Mouse (Mus musculus): ENCODE measurements around the gene Trim44. TPM values are rescaled to one million over a fixed set of nuclear protein-coding genes. Genes with fewer than 3 reads are reported as not detected.

Trim44 gene
- total RNA-seq, 1 experiment from 2014 or later: 69.1 TPM

- DNase-seq: no peak
Observed at GRCm38 (mm10) chr2:102406324-102407304, 1.0 kb downstream of the Trim44 start.

DNA sequence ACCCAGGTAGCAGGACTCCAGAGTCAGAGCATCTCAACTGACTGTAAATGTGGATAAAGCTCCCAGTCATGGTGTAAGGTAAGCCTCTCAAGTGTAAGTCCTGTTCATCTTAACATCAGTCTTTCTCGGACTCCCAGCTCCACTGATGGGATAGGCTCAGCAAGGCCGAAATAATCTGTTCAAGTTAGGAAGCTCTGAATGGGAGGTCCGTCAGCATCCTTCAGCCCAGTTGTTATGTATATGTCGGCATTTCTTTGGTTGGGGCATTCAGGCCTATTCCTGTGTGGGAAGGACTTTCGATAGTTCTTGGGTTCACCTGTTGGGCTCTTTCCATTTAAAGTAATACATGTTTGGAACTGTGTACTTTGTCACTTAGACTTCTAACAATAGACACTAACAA lies 3.6 kb downstream of the Trim44 start:
- no peak for DNase-seq

DNA sequence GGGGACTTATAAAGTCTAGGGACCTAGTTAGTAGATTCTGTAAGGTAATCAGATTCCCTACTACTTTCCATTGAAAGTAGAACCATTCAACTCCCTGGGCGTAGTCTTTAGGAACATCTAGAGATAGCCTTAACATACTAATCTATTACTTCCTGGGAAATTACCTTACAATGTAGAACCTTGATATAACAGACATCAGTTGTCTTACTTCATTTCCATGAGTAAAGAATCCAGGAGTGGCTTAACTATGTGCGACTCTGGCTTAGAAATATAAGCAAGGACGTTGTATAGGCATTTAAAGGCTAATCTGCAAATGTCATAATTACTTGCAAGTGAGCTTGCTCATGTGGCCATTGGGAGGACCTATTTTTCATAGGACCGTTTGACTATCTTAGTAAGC lies 4.3 kb downstream of the Trim44 start:
- no peak for DNase-seq

GRCm38 (mm10) chr2:102401352-102401692 lies 6.3 kb downstream of the Trim44 start:
- DNase-seq: no peak

DNA sequence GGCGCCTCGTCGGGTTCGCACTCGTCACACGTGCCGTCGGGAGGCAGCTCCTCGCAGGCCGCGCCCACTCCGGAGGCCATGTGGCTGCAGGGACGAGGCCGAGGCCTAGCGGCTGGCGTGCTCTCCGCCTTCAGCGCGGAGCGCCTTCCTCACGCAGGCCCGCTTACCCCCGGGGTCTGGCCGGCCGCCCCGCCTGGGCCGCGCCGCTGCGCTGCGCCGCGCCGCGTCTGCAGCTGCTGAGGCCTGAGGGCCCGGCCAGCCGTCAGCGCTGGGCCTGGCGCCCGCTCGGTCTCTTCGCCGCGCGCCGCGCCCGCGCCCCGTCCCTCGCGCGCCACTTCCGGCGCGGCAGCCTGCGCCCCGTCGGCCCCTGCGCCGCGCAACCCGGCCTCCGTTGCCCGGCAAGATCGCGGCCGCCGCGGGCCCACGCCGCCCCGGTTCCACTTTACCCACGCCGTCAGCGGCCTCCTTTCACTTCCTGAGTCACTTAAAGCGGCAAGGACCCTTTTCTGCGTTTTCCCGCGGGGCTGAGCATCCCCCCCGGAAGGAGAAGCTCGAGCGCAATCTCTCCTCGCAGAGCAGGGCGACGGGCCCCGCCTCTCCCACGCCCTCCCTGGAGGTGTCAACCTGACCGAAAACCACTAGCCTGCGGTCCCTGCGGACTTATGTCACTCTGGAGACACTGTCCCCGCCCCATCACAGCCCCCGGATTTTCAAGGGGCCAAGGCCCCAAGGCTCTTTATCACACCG lies 6.8 kb downstream of the Trim44 start:
- peak; percentile 86 for DNase-seq

GRCm38 (mm10) chr2:102399864-102400604 lies 7.6 kb downstream of the Trim44 start:
- no peak for DNase-seq

DNA sequence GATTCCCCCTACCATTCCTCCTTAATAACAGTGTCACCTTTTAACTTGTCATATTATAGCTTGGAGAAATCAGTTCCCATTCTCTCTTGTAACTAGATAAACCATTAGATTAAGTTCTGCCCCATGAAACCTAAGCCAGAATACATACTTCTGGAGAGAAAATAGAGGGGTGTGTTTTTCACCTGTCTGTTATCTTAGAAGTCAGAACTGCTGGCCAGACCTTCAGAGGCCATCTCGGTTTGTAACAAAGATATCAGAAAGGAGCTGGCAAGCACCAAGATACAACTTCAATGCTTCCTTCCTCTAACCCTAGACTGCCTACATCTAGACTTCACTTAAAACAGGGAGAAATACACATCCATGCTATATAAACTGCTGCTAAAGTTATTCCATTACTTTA lies 11.1 kb downstream of the Trim44 start:
- DNase-seq: no peak

DNA sequence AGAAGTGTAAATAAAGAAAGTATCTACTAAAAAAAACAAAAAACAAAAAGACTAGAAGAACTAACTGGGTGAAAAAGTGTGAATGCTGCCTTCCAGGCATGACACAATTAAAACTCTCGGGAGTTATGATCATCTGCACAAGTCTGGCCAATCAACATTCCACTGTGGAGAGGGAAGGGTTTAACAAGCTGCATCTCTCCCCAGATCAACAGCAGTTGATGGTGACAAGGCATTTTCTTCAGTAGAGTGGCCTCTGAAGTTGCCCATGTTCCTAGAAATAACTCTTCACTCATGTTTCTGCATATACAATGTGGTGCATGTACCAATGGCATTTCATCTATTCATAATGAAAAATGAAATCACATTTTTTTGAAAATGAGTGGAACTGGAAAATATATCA lies 14.2 kb downstream of the Trim44 start:
- DNase-seq: no peak

DNA sequence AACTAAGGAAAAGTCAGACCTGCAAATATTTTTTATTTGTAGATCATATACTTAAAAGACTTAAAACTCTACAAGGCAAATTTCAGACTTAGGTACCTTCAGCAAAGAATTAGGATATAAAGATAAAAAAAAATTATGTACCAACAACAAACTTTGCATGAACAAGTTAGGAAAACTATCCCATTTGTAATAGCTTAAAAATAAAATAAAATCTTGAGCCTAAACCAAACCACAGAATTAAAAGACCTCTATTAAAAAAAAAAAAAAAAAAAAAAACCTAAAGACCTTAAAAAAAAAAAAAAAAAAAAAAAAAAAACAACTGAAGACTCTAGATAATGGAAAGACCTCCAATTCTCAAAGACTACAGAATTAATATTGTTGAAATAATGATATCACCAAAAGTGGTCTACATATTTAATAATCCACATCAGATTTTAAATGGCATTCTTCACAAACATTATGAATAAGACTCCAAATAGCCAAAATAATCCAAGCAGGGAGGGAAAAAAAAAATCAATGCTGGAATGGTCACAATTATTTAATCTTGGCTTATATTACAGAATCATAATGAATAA lies 22.2 kb downstream of the Trim44 start:
- no peak for DNase-seq

GRCm38 (mm10) chr2:102384496-102384895 lies 23.1 kb downstream of the Trim44 start:
- DNase-seq: no peak

DNA sequence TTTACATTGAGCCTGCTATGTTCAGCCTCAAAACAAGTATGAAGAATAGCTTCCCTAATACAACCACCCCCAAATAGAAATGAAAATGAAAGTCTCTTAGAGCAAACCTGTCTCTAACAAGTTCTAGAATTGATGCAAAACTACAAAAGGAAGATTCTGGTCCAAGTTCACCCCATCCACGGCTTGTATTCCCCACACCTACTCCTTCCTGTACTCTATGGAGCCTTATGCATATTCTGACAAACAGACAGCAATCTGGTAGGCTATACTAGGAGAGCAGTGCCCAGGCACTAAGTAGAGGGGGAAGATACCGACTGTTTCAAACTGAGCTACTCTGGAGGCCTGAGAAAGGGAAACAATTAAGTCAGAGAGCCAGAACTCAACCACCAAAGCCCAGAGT lies 23.6 kb downstream of the Trim44 start:
- no peak for DNase-seq

GRCm38 (mm10) chr2:102383069-102383834 lies 24.4 kb downstream of the Trim44 start:
- no peak for DNase-seq

DNA sequence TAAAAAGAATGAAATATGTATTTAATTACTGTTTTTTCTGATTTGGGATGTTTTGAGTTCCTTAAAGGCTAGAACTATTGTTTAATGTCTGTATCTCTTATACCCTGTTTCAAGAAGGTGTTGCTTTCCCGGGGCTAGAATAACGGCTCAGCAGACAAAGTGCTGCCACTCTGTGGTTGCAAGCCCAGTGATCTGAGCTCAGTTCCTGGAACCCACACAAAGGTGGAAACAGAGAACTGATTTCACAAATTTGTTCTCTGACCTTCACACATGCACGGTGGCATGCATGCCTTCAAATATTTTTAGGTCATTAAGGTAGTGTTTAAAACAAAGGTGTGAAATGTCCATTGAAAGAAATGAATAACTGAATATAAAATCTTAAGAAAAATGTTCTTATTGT lies 25.1 kb downstream of the Trim44 start:
- no peak for DNase-seq

- DNase-seq: no peak
Observed at GRCm38 (mm10) chr2:102380581-102380980, 27.0 kb downstream of the Trim44 start.

DNA sequence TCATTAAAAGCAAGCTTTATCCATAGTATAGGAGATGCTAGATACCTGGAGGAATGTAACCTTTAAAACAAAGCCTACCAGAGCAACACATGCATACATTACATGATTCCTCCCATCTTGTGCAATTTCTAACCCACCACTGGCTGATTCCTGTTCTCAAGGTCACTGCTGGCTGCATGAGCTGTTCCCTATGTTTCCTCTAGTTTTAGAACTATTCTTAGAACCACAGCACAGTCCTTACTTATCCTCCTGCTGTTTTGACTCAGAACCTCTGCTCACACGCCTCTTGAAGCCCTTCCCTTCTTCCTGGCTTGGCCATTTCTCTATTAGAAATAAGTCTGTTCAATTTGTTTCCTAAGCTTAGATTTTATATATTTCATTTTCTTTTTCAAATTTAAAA lies 28.7 kb downstream of the Trim44 start:
- no peak for DNase-seq

DNA sequence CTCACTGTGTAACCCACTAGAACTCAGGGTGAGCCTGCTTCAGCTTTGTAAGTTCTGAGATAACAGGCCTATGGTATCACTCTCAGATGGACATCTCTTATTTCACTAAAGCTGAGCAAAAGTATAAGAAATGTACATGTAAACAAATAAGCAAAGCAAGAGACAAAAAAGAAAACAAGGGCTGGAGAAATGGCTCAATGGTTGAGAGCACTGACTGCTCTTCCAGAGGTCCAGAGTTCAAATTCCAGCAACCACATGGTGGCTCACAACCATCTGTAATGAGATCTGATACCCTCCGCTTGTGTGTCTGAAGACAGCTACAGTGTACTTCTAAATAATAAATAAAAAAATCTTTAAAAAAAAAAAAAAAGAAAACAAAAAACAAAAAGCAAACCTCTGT lies 29.2 kb downstream of the Trim44 start:
- DNase-seq: no peak

GRCm38 (mm10) chr2:102377370-102377769 lies 30.3 kb downstream of the Trim44 start:
- no peak for DNase-seq

- DNase-seq: no peak
Observed at GRCm38 (mm10) chr2:102373406-102374105, 34.1 kb downstream of the Trim44 start.

DNA sequence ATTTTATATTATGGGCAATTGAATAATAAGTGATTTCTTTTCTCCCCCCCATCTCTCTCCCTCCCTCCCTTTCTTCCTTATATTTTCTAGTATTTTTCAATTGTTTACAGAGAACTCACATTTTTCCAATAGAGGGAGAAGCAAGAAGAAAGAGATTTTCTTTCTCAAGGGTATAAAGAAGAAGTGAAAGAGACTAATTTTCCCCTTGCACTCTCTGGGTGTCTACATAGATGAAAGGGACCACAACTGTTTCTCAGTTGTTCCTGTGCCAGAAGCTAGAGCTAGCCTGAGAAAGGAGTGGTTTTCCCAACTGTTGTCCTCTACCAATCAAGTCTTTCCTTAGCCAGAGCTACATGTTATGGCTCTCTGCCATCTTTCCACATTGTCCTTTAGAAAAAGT lies 34.9 kb downstream of the Trim44 start:
- DNase-seq: no peak

GRCm38 (mm10) chr2:102371332-102371731 lies 36.3 kb downstream of the Trim44 start:
- no peak for DNase-seq

DNA sequence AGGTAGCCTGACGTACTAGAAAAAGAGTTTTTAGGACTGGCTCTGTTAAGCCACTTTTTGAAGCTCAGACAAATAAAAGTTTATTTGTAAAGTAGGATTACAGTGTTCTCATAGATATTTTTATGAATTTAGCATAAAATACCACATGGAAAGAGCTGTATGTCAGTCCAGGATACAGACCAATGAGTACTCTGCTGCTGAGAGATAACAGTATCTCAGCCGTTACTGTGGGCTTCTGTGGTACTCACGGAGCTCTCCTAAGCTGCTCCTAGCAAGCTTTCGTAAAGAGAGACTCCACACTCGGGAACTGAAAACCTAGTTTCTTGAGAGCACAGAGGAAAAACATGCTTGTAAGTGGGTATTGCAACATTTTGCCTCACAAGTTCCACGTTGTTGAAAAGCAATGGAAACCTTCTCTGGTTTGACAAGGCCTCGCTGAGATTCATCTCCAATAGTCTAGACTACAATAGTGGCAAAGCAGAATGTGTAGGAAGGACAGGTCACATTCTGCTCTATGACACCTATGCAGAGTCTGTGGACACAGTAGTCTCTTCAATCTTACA lies 41.6 kb downstream of the Trim44 start:
- DNase-seq: no peak
